Mouse (Mus musculus) neutrophil, adult 65 days (primary cell): ENCODE measurements around the gene Sh2b3. TPM values are rescaled to one million over a fixed set of nuclear protein-coding genes. Genes with fewer than 3 reads are reported as not detected.

ENCODE experiments used
- total RNA-seq: library from RNA; stranded (reverse); gene quantifications from 2 replicates; pipeline ENCODE4 v1.2.4, GENCODE M21; 2023

Gene Sh2b3
- total RNA-seq, result 70.1 and 84.7 TPM in 2 replicates

GRCm38 (mm10) chr5:121837441-121838340 lies at the start of gene Sh2b3:
Sh2b3 (minus strand) TSS chr5:121837646.

GRCm38 (mm10) chr5:121848743-121849142 lies 11.3 kb upstream of the Sh2b3 start, which contains the start of gene Pheta1:
Pheta1 (plus strand) TSS chr5:121848984.

Other genes with a start within 250 kb of the Sh2b3 start
- gene Aldh2, start 243.8 kb downstream of the Sh2b3 start, total RNA-seq, result 890 and 954 TPM in 2 replicates
- 4.5 and 5.2 TPM in 2 replicates for gene Acad12, start 218.7 kb downstream of the Sh2b3 start, total RNA-seq
- 2.7 and 2.9 TPM in 2 replicates for gene Acad10, start 177.1 kb downstream of the Sh2b3 start, total RNA-seq
- 76.7 and 98.4 TPM in 2 replicates for gene Brap, start 177.1 kb downstream of the Sh2b3 start, total RNA-seq
- 29.2 and 46.5 TPM in 2 replicates for gene Atxn2, start 126.3 kb downstream of the Sh2b3 start, total RNA-seq
- 2.0 and 2.8 TPM in 2 replicates for gene Pheta1, start 11.3 kb upstream of the Sh2b3 start, total RNA-seq
- gene Cux2, start 212.5 kb upstream of the Sh2b3 start, total RNA-seq, result 0.27 and 1.7 TPM in 2 replicates